ENCODE assay signal across 23 mouse cellular contexts in the genomic region with DNA sequence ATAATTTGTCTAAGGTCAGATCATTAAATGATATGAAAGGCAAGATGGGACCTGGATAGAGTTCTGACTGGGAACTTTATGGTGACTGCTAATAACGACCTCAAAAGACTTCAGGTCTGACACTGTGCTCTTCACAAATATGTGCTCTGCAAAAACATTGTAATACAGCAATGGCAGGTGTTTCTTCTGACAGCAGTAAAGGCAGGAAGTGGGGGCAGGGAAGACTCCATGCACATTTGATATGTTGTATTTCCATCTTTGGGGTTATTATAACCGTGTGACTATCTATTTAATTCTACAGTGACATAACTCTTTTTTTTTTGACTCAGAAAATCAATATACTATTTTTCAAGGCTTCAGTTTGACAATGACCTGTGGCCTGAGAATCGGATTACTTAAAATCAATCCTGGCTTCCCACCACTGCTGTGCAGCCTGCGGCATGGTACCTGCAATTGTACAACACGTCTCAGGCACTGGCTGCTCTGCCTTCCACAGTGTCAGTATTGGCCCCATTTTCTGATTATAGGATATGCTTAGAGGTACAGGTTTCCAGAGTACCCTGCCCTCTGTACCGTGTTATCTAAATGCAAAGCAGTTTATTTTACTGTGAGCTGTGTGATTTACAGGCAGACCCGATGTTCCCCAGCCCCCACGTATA.
DNase-seq lines count a peak whose midpoint lies in the region; ATAC-seq lines count a peak whose summit lies in the region.
"Had no signal": no experiment of that assay in that cellular context is flagged by ENCODE, and none has a peak within 500 bp of the region (broad histone marks: within the 10 kb centered on the region; RNA-seq: fewer than 3 reads in every experiment).

No protein-coding gene starts in this region.

- 80% methylated on average over 8 of the region's 8 CpGs for WGBS in hindbrain, embryonic 11.5 days
- WGBS in hindbrain, embryonic 10.5 days = 82% methylated on average over 8 of the region's 8 CpGs
- WGBS in neural tube, embryonic 12.5 days = 69% methylated on average over 8 of the region's 8 CpGs
- 71% methylated on average over 8 of the region's 8 CpGs for WGBS in neural tube, embryonic 15.5 days
- WGBS in intestine, embryonic 16.5 days = 47% methylated on average over 8 of the region's 8 CpGs
- WGBS in neural tube, embryonic 14.5 days = 70% methylated on average over 8 of the region's 8 CpGs

- H3K27me3 ChIP-seq in hindbrain, embryonic 11.5 days (ENCODE audit: control insufficient read depth, insufficient read depth, low read length) = no peaks in the 10 kb centered on the region
- no peaks in the 10 kb centered on the region for H3K27me3 ChIP-seq in hindbrain, embryonic 10.5 days (ENCODE audit: insufficient read depth, poor library complexity, severe bottlenecking)
- no peaks in the 10 kb centered on the region for H3K27me3 ChIP-seq in neural tube, embryonic 12.5 days (replicated peaks)
- no peaks in the 10 kb centered on the region for H3K27me3 ChIP-seq in neural tube, embryonic 15.5 days (replicated peaks)
- H3K27me3 ChIP-seq in intestine, embryonic 16.5 days (replicated peaks; ENCODE audit: control insufficient read depth, insufficient read depth, low read length) = no peaks in the 10 kb centered on the region
- H3K27me3 ChIP-seq in neural tube, embryonic 14.5 days (ENCODE audit: control insufficient read depth, insufficient read depth, low read length) = no peaks in the 10 kb centered on the region
- H3K27me3 ChIP-seq: embryonic facial prominence, embryonic 15.5 days; limb, embryonic 15.5 days; liver, embryonic 15.5 days had no signal

- H3K36me3 ChIP-seq in hindbrain, embryonic 11.5 days (ENCODE audit: control insufficient read depth, insufficient read depth, low read length) = no peaks in the 10 kb centered on the region
- H3K36me3 ChIP-seq in hindbrain, embryonic 10.5 days = no peaks in the 10 kb centered on the region
- no peaks in the 10 kb centered on the region for H3K36me3 ChIP-seq in neural tube, embryonic 12.5 days
- H3K36me3 ChIP-seq in neural tube, embryonic 15.5 days = no peaks in the 10 kb centered on the region
- no peaks in the 10 kb centered on the region for H3K36me3 ChIP-seq in intestine, embryonic 16.5 days (ENCODE audit: control insufficient read depth, insufficient read depth, low read length)
- no peaks in the 10 kb centered on the region for H3K36me3 ChIP-seq in neural tube, embryonic 14.5 days (ENCODE audit: control insufficient read depth, insufficient read depth, low read length)
- H3K36me3 ChIP-seq: embryonic facial prominence, embryonic 15.5 days; limb, embryonic 15.5 days; liver, embryonic 15.5 days had no signal

- no peak overlapping the region for H3K9ac ChIP-seq in hindbrain, embryonic 11.5 days (ENCODE audit: low read depth, low read length)
- H3K9ac ChIP-seq in neural tube, embryonic 12.5 days = no peak overlapping the region
- H3K9ac ChIP-seq in neural tube, embryonic 15.5 days (replicated peaks) = no peak overlapping the region
- no peak overlapping the region for H3K9ac ChIP-seq in intestine, embryonic 16.5 days (ENCODE audit: low read depth, low read length)
- H3K9ac ChIP-seq in neural tube, embryonic 14.5 days (replicated peaks; ENCODE audit: low read depth, low read length) = no peak overlapping the region
- H3K9ac ChIP-seq: embryonic facial prominence, embryonic 15.5 days; limb, embryonic 15.5 days; liver, embryonic 15.5 days had no signal

- H3K27ac ChIP-seq in hindbrain, embryonic 11.5 days (ENCODE audit: low read depth, low read length) = no peak overlapping the region
- no peak overlapping the region for H3K27ac ChIP-seq in hindbrain, embryonic 10.5 days
- no peak overlapping the region for H3K27ac ChIP-seq in neural tube, embryonic 12.5 days
- H3K27ac ChIP-seq in neural tube, embryonic 15.5 days (replicated peaks) = no peak overlapping the region
- no peak overlapping the region for H3K27ac ChIP-seq in intestine, embryonic 16.5 days (ENCODE audit: low read length)
- H3K27ac ChIP-seq in neural tube, embryonic 14.5 days (ENCODE audit: low read depth, low read length) = no peak overlapping the region
- H3K27ac ChIP-seq: embryonic facial prominence, embryonic 15.5 days; gastrocnemius, adult 2 months; limb, embryonic 15.5 days; liver, embryonic 15.5 days had no signal

- H3K4me1 ChIP-seq in hindbrain, embryonic 11.5 days (replicated peaks; ENCODE audit: control insufficient read depth, insufficient read depth, low read length) = no peaks in the 10 kb centered on the region
- H3K4me1 ChIP-seq in hindbrain, embryonic 10.5 days (replicated peaks) = 0 out of 2 replicates have a peak, but pooled peaks cover 6% of the 10 kb centered on the region
- H3K4me1 ChIP-seq in neural tube, embryonic 12.5 days = no peaks in the 10 kb centered on the region
- no peaks in the 10 kb centered on the region for H3K4me1 ChIP-seq in neural tube, embryonic 15.5 days
- H3K4me1 ChIP-seq in intestine, embryonic 16.5 days (ENCODE audit: control insufficient read depth, insufficient read depth, low read length) = no peaks in the 10 kb centered on the region
- no peaks in the 10 kb centered on the region for H3K4me1 ChIP-seq in neural tube, embryonic 14.5 days (ENCODE audit: control insufficient read depth, insufficient read depth, low read length)
- H3K4me1 ChIP-seq: embryonic facial prominence, embryonic 15.5 days; limb, embryonic 15.5 days; liver, embryonic 15.5 days had no signal

- H3K4me2 ChIP-seq in hindbrain, embryonic 11.5 days (replicated peaks; ENCODE audit: low read depth, low read length) = no peak overlapping the region
- H3K4me2 ChIP-seq in neural tube, embryonic 12.5 days (replicated peaks) = no peak overlapping the region
- no peak overlapping the region for H3K4me2 ChIP-seq in neural tube, embryonic 15.5 days
- no peak overlapping the region for H3K4me2 ChIP-seq in intestine, embryonic 16.5 days (ENCODE audit: low read depth, low read length)
- H3K4me2 ChIP-seq in neural tube, embryonic 14.5 days (ENCODE audit: low read depth, low read length) = no peak overlapping the region
- H3K4me2 ChIP-seq: embryonic facial prominence, embryonic 15.5 days; limb, embryonic 15.5 days; liver, embryonic 15.5 days had no signal

- H3K4me3 ChIP-seq in hindbrain, embryonic 11.5 days (ENCODE audit: low read depth, low read length) = no peak overlapping the region
- no peak overlapping the region for H3K4me3 ChIP-seq in hindbrain, embryonic 10.5 days
- no peak overlapping the region for H3K4me3 ChIP-seq in neural tube, embryonic 12.5 days
- H3K4me3 ChIP-seq in neural tube, embryonic 15.5 days (replicated peaks) = no peak overlapping the region
- no peak overlapping the region for H3K4me3 ChIP-seq in intestine, embryonic 16.5 days (ENCODE audit: low read length)
- no peak overlapping the region for H3K4me3 ChIP-seq in neural tube, embryonic 14.5 days (ENCODE audit: low read depth, low read length)
- H3K4me3 ChIP-seq: embryonic facial prominence, embryonic 15.5 days; gastrocnemius, adult 2 months; limb, embryonic 15.5 days; liver, embryonic 15.5 days had no signal

- 0 out of 2 replicates have a peak, but pooled peaks have one; percentile 40 for ATAC-seq in hindbrain, embryonic 11.5 days (ENCODE audit: low FRiP score)
- ATAC-seq in neural tube, embryonic 12.5 days (ENCODE audit: low FRiP score, low read depth) = peak; percentile 41; the same call in 1 of the 2 replicates
- ATAC-seq in neural tube, embryonic 15.5 days (ENCODE audit: low FRiP score) = no peak
- peak; percentile 94 for ATAC-seq in intestine, embryonic 16.5 days
- peak; percentile 21; the same call in 1 of the 2 replicates for ATAC-seq in neural tube, embryonic 14.5 days (ENCODE audit: low read depth)
- ATAC-seq: forebrain, embryonic 14.5 days had no signal

- H3K9me3 ChIP-seq in hindbrain, embryonic 11.5 days (ENCODE audit: control insufficient read depth, low read length) = no peaks in the 10 kb centered on the region
- H3K9me3 ChIP-seq in hindbrain, embryonic 10.5 days = no peaks in the 10 kb centered on the region
- H3K9me3 ChIP-seq in neural tube, embryonic 12.5 days = no peaks in the 10 kb centered on the region
- no peaks in the 10 kb centered on the region for H3K9me3 ChIP-seq in neural tube, embryonic 15.5 days (replicated peaks)
- no peaks in the 10 kb centered on the region for H3K9me3 ChIP-seq in intestine, embryonic 16.5 days (ENCODE audit: control insufficient read depth, low read length)
- H3K9me3 ChIP-seq in neural tube, embryonic 14.5 days (ENCODE audit: control insufficient read depth, low read length) = no peaks in the 10 kb centered on the region
- H3K9me3 ChIP-seq: embryonic facial prominence, embryonic 15.5 days; limb, embryonic 15.5 days; liver, embryonic 15.5 days had no signal

- no peak for DNase-seq in hindbrain, embryonic 11.5 days (ENCODE audit: low spot score)
- no peak for DNase-seq in hindbrain, embryonic 10.5 days (ENCODE audit: low spot score)
- DNase-seq in adrenal gland, adult 18-20 months (ENCODE audit: low spot score in 2 of 2) = no peak
- DNase-seq in urinary bladder, postnatal 10 days (ENCODE audit: low spot score) = no peak
- DNase-seq: adrenal gland, adult 2 months; cerebellum, adult 18-20 months; cerebellum, postnatal 36 days; gastrocnemius, adult 2 months; kidney, adult 9 months; kidney, postnatal 14 days; left cerebral cortex, postnatal 4 days; lung, postnatal 4 days; retina, postnatal 1 day; right cerebral cortex, postnatal 4 days; thymus, adult 18-20 months had no signal
